Mouse (Mus musculus): ENCODE data around the gene Serac1. TPM values are rescaled to one million over a fixed set of nuclear protein-coding genes. Genes with fewer than 3 reads are reported as not detected.

Serac1 gene
- 1.4 and 1.6 TPM in 2 replicates for polyA plus RNA-seq (2015; fragmentation: Nextera tagmentation; extraction: Ambion mirVana)

- Histone ChIP-seq H3K9ac (peak within 1 kb of the TSS; percentile 85), H3K27ac (peak within 1 kb of the TSS; percentile 91), H3K27me3 (no peaks in the 10 kb centered on the region), H3K4me3 (replicated peaks) (peak within 1 kb of the TSS; percentile 70), H3K9me3 (replicated peaks) (no peaks in the 10 kb centered on the region), H3K4me2 (peak within 1 kb of the TSS; percentile 87), H3K4me1 (replicated peaks) (peaks cover 24% of the 10 kb centered on the region), H3K36me3 (peaks cover 14% of the 10 kb centered on the region)
- WGBS (ENCODE audit: insufficient replicate concordance), result under 1% methylated on average over 70 of the region's 70 CpGs
- peak; percentile 99 for ATAC-seq (ENCODE audit: low read depth)
- peak; percentile 98 for DNase-seq
Measured at GRCm38 (mm10) chr17:6079287-6080122, at the start of gene Serac1, which contains the start of gene Gtf2h5. Gene Serac1, minus strand, starts transcription at chr17:6079741. Gene Gtf2h5, plus strand, starts transcription at chr17:6079786.

GRCm38 (mm10) chr17:6128039-6128438 is 48.5 kb upstream of the Serac1 start:
- H3K4me1 ChIP-seq (replicated peaks), result no peaks in the 10 kb centered on the region
- H3K9ac ChIP-seq, result no peak overlapping the region

GRCm38 (mm10) chr17:6125441-6125840 is 45.9 kb upstream of the Serac1 start:
- Histone ChIP-seq H3K9ac (no peak overlapping the region), H3K4me2 (no peak overlapping the region), H3K4me1 (replicated peaks) (no peaks in the 10 kb centered on the region), H3K9me3 (replicated peaks) (no peaks in the 10 kb centered on the region), H3K36me3 (0 out of 2 replicates have a peak, but pooled peaks cover 11% of the 10 kb centered on the region), H3K27ac (no peak overlapping the region), H3K4me3 (replicated peaks) (no peak overlapping the region), H3K27me3 (no peaks in the 10 kb centered on the region)
- ATAC-seq (ENCODE audit: low read depth), result no peak
- DNase-seq, result no peak
- WGBS (ENCODE audit: insufficient replicate concordance), result 65% methylated on average over 3 of the region's 3 CpGs

More at GRCm38 (mm10) chr17:6128039-6128438, 48.5 kb upstream of the Serac1 start:
- Histone ChIP-seq H3K4me2 (no peak overlapping the region), H3K27ac (no peak overlapping the region), H3K4me3 (replicated peaks) (no peak overlapping the region), H3K27me3 (no peaks in the 10 kb centered on the region), H3K36me3 (no peaks in the 10 kb centered on the region), H3K9me3 (replicated peaks) (no peaks in the 10 kb centered on the region)
- 35% methylated on average over 3 of the region's 3 CpGs for WGBS (ENCODE audit: insufficient replicate concordance)
- DNase-seq (no peak), ATAC-seq (ENCODE audit: low read depth) (no peak)

GRCm38 (mm10) chr17:6123776-6124175 is 44.2 kb upstream of the Serac1 start:
- Histone ChIP-seq H3K36me3 (0 out of 2 replicates have a peak, but pooled peaks cover 11% of the 10 kb centered on the region), H3K9ac (no peak overlapping the region), H3K4me3 (replicated peaks) (no peak overlapping the region), H3K9me3 (replicated peaks) (no peaks in the 10 kb centered on the region), H3K27ac (no peak overlapping the region), H3K4me2 (no peak overlapping the region), H3K27me3 (no peaks in the 10 kb centered on the region), H3K4me1 (replicated peaks) (no peaks in the 10 kb centered on the region)
- no peak for ATAC-seq (ENCODE audit: low read depth)
- no peak for DNase-seq
- WGBS (ENCODE audit: insufficient replicate concordance), result 76% methylated on average over 4 of the region's 4 CpGs

- Histone ChIP-seq H3K36me3 (0 out of 2 replicates have a peak, but pooled peaks cover 11% of the 10 kb centered on the region), H3K9ac (no peak overlapping the region), H3K27ac (no peak overlapping the region), H3K4me2 (no peak overlapping the region), H3K4me1 (replicated peaks) (no peaks in the 10 kb centered on the region), H3K9me3 (replicated peaks) (no peaks in the 10 kb centered on the region), H3K27me3 (no peaks in the 10 kb centered on the region), H3K4me3 (replicated peaks) (no peak overlapping the region)
- 69% methylated on average over 4 of the region's 4 CpGs for WGBS (ENCODE audit: insufficient replicate concordance)
- ATAC-seq (ENCODE audit: low read depth) (no peak), DNase-seq (no peak)
Measured at GRCm38 (mm10) chr17:6118861-6119260, 39.3 kb upstream of the Serac1 start.

- WGBS (ENCODE audit: insufficient replicate concordance), result 76% methylated on average over 3 of the region's 3 CpGs
Measured at GRCm38 (mm10) chr17:6117917-6118316, 38.4 kb upstream of the Serac1 start.

GRCm38 (mm10) chr17:6117148-6117725 is 37.7 kb upstream of the Serac1 start:
- DNase-seq (no peak), ATAC-seq (ENCODE audit: low read depth) (no peak)
- Histone ChIP-seq H3K36me3 (0 out of 2 replicates have a peak, but pooled peaks cover 4% of the 10 kb centered on the region), H3K27ac (no peak overlapping the region), H3K4me3 (replicated peaks) (no peak overlapping the region), H3K4me2 (no peak overlapping the region), H3K9ac (no peak overlapping the region), H3K4me1 (replicated peaks) (no peaks in the 10 kb centered on the region), H3K9me3 (replicated peaks) (no peaks in the 10 kb centered on the region), H3K27me3 (no peaks in the 10 kb centered on the region)
- WGBS (ENCODE audit: insufficient replicate concordance), result 72% methylated on average over 4 of the region's 4 CpGs

More at GRCm38 (mm10) chr17:6117917-6118316, 38.4 kb upstream of the Serac1 start:
- H3K4me2 ChIP-seq, result no peak overlapping the region
- no peak overlapping the region for H3K4me3 ChIP-seq (replicated peaks)
- ATAC-seq (ENCODE audit: low read depth) (no peak), DNase-seq (no peak)
- no peak overlapping the region for H3K9ac ChIP-seq
- no peak overlapping the region for H3K27ac ChIP-seq
- H3K27me3 ChIP-seq, result no peaks in the 10 kb centered on the region
- no peaks in the 10 kb centered on the region for H3K4me1 ChIP-seq (replicated peaks)
- H3K9me3 ChIP-seq (replicated peaks), result no peaks in the 10 kb centered on the region
- H3K36me3 ChIP-seq, result 0 out of 2 replicates have a peak, but pooled peaks cover 11% of the 10 kb centered on the region

GRCm38 (mm10) chr17:6115085-6115484 is 35.5 kb upstream of the Serac1 start:
- 74% methylated on average over 9 of the region's 9 CpGs for WGBS (ENCODE audit: insufficient replicate concordance)
- Histone ChIP-seq H3K4me2 (no peak overlapping the region), H3K27ac (no peak overlapping the region), H3K9me3 (replicated peaks) (no peaks in the 10 kb centered on the region), H3K27me3 (no peaks in the 10 kb centered on the region), H3K4me1 (replicated peaks) (no peaks in the 10 kb centered on the region), H3K9ac (no peak overlapping the region), H3K36me3 (no peaks in the 10 kb centered on the region), H3K4me3 (replicated peaks) (no peak overlapping the region)
- no peak for DNase-seq
- no peak for ATAC-seq (ENCODE audit: low read depth)

- Histone ChIP-seq H3K4me1 (replicated peaks) (no peaks in the 10 kb centered on the region), H3K27ac (no peak overlapping the region), H3K36me3 (no peaks in the 10 kb centered on the region), H3K9me3 (replicated peaks) (no peaks in the 10 kb centered on the region), H3K4me2 (no peak overlapping the region), H3K9ac (no peak overlapping the region), H3K4me3 (replicated peaks) (no peak overlapping the region), H3K27me3 (no peaks in the 10 kb centered on the region)
- ATAC-seq (ENCODE audit: low read depth) (no peak), DNase-seq (no peak)
- 69% methylated on average over 6 of the region's 6 CpGs for WGBS (ENCODE audit: insufficient replicate concordance)
Measured at GRCm38 (mm10) chr17:6113653-6114052, 34.1 kb upstream of the Serac1 start.

- Histone ChIP-seq H3K27ac (no peak overlapping the region), H3K4me3 (replicated peaks) (no peak overlapping the region), H3K36me3 (no peaks in the 10 kb centered on the region), H3K27me3 (peaks cover 15% of the 10 kb centered on the region), H3K4me1 (replicated peaks) (peaks cover 14% of the 10 kb centered on the region), H3K9me3 (replicated peaks) (no peaks in the 10 kb centered on the region), H3K9ac (no peak overlapping the region), H3K4me2 (no peak overlapping the region)
- ATAC-seq (ENCODE audit: low read depth) (no peak), DNase-seq (no peak)
- WGBS (ENCODE audit: insufficient replicate concordance), result 72% methylated on average over 3 of the region's 3 CpGs
Measured at GRCm38 (mm10) chr17:6110956-6111355, 31.4 kb upstream of the Serac1 start.

- Histone ChIP-seq H3K4me2 (peak overlapping the region; percentile 98), H3K27me3 (peaks cover 32% of the 10 kb centered on the region), H3K9ac (0 out of 2 replicates have a peak overlapping the region, but pooled peaks have one; percentile 93), H3K27ac (no peak overlapping the region), H3K4me1 (replicated peaks) (peaks cover 19% of the 10 kb centered on the region), H3K9me3 (replicated peaks) (no peaks in the 10 kb centered on the region), H3K4me3 (replicated peaks) (peak overlapping the region; percentile 88), H3K36me3 (no peaks in the 10 kb centered on the region)
- no peak for DNase-seq
- ATAC-seq (ENCODE audit: low read depth), result no peak
- 79% methylated on average over 7 of the region's 7 CpGs for WGBS (ENCODE audit: insufficient replicate concordance)
Measured at GRCm38 (mm10) chr17:6108175-6108574, 28.6 kb upstream of the Serac1 start.

Measured in liver, embryonic 13.5 days (tissue).